Mouse (Mus musculus) frontal cortex, postnatal 36 days (tissue): ENCODE results near the gene Hrh3.

Experiments
- DNase-seq, 2 experiments: peaks; one replicate each; pipeline ENCODE4 v3.0.0; 2022; ENCODE audit warnings: low spot score in 2 of 2

The Hrh3 gene

GRCm38 (mm10) chr2:180103978-180104658, at the start of gene Hrh3:
Hrh3 (minus strand) TSS chr2:180104488.
- peak in 1 of 2 experiments; percentile 59 for DNase-seq

GRCm38 (mm10) chr2:180148551-180148950, 44.3 kb upstream of the Hrh3 start:
- no peak for DNase-seq

GRCm38 (mm10) chr2:180147379-180147778, 43.1 kb upstream of the Hrh3 start:
- DNase-seq, result peak; percentile 22 to 55

GRCm38 (mm10) chr2:180146091-180146490, 41.8 kb upstream of the Hrh3 start:
- no peak for DNase-seq

- DNase-seq, result no peak
These were observed 31.1 kb upstream of the Hrh3 start for GRCm38 (mm10) chr2:180135414-180135813.

- no peak for DNase-seq
These were observed 29.6 kb upstream of the Hrh3 start for GRCm38 (mm10) chr2:180133911-180134310.

- no peak for DNase-seq
These were observed 28.9 kb upstream of the Hrh3 start for GRCm38 (mm10) chr2:180133231-180133630.

GRCm38 (mm10) chr2:180127675-180128074, 23.4 kb upstream of the Hrh3 start:
- DNase-seq, result no peak

GRCm38 (mm10) chr2:180126195-180126594, 21.9 kb upstream of the Hrh3 start:
- DNase-seq, result no peak

GRCm38 (mm10) chr2:180124192-180124591, 19.9 kb upstream of the Hrh3 start:
- no peak for DNase-seq

- DNase-seq, result no peak
These were observed 16.0 kb upstream of the Hrh3 start for GRCm38 (mm10) chr2:180120292-180120761.

GRCm38 (mm10) chr2:180119439-180120291, 15.4 kb upstream of the Hrh3 start:
- no peak for DNase-seq

- peak; percentile 100 for DNase-seq
These were observed 14.6 kb upstream of the Hrh3 start, which contains the start of gene Osbpl2 for GRCm38 (mm10) chr2:180118661-180119438. Osbpl2 (plus strand) TSS chr2:180119306.

- peak in 1 of 2 experiments; percentile 71 for DNase-seq
These were observed 13.4 kb upstream of the Hrh3 start for GRCm38 (mm10) chr2:180117485-180118194.

GRCm38 (mm10) chr2:180116741-180117484, 12.6 kb upstream of the Hrh3 start:
- peak in 1 of 2 experiments; percentile 24 for DNase-seq

- peak in 1 of 2 experiments; percentile 68 for DNase-seq
These were observed 11.8 kb upstream of the Hrh3 start for GRCm38 (mm10) chr2:180116081-180116493.

- peak in 1 of 2 experiments; percentile 78 for DNase-seq
These were observed 11.0 kb upstream of the Hrh3 start for GRCm38 (mm10) chr2:180115279-180115678.

GRCm38 (mm10) chr2:180113909-180114890, 9.9 kb upstream of the Hrh3 start:
- DNase-seq, result peak in 1 of 2 experiments; percentile 88

GRCm38 (mm10) chr2:180108285-180108684, 4.0 kb upstream of the Hrh3 start:
- no peak for DNase-seq
